Mouse (Mus musculus) gastrocnemius, adult 18-20 months (tissue): ENCODE measurements at regions not wholly inside any gene's neighbourhood (a gene's known extent, or its start where the extent isn't known, plus 50 kb on each side); places are given as distances from the start of the nearest gene placed in this dataset.

Source experiments
- DNase-seq: peaks from one replicate; pipeline ENCODE4 v3.0.0; 2021; ENCODE audit warnings: low spot score

GRCm38 (mm10) chr7:129771876-129772275 is 180.2 kb downstream of the Wdr11 start:
- DNase-seq: no peak

- DNase-seq: no peak
These were observed 181.1 kb downstream of the Wdr11 start for GRCm38 (mm10) chr7:129772540-129773331.

- no peak for DNase-seq
These were observed 182.7 kb downstream of the Wdr11 start for GRCm38 (mm10) chr7:129774261-129774861.

GRCm38 (mm10) chr7:129775189-129775588 is 183.5 kb downstream of the Wdr11 start:
- DNase-seq: no peak

- no peak for DNase-seq
These were observed 187.3 kb downstream of the Wdr11 start for GRCm38 (mm10) chr7:129778842-129779421.

GRCm38 (mm10) chr7:129779939-129780338 is 188.3 kb downstream of the Wdr11 start:
- no peak for DNase-seq

- DNase-seq: no peak
These were observed 190.1 kb downstream of the Wdr11 start for GRCm38 (mm10) chr7:129781756-129782155.

GRCm38 (mm10) chr7:129784966-129785365 is 193.3 kb downstream of the Wdr11 start:
- DNase-seq: no peak

GRCm38 (mm10) chr7:129787011-129787410 is 195.3 kb downstream of the Wdr11 start:
- DNase-seq: no peak

GRCm38 (mm10) chr7:129787736-129788135 is 196.1 kb downstream of the Wdr11 start:
- no peak for DNase-seq

GRCm38 (mm10) chr7:129789461-129789860 is 197.8 kb downstream of the Wdr11 start:
- no peak for DNase-seq

GRCm38 (mm10) chr7:129790590-129791449 is 199.2 kb downstream of the Wdr11 start:
- DNase-seq: no peak

GRCm38 (mm10) chr7:129791450-129791820 is 199.8 kb downstream of the Wdr11 start:
- no peak for DNase-seq

- no peak for DNase-seq
These were observed 202.1 kb downstream of the Wdr11 start for GRCm38 (mm10) chr7:129793733-129794132.

- DNase-seq: no peak
These were observed 202.6 kb downstream of the Wdr11 start for GRCm38 (mm10) chr7:129794276-129794675.

- DNase-seq: no peak
These were observed 206.9 kb downstream of the Wdr11 start for GRCm38 (mm10) chr7:129798525-129798924.

GRCm38 (mm10) chr7:129800461-129800867 is 208.8 kb downstream of the Wdr11 start:
- no peak for DNase-seq

- no peak for DNase-seq
These were observed 209.8 kb downstream of the Wdr11 start for GRCm38 (mm10) chr7:129801431-129801847.

GRCm38 (mm10) chr7:129802168-129802567 is 210.5 kb downstream of the Wdr11 start:
- no peak for DNase-seq

- DNase-seq: no peak
These were observed 213.7 kb downstream of the Wdr11 start for GRCm38 (mm10) chr7:129805340-129805739.

GRCm38 (mm10) chr7:129810141-129810540 is 218.5 kb downstream of the Wdr11 start:
- no peak for DNase-seq

- no peak for DNase-seq
These were observed 218.9 kb downstream of the Wdr11 start for GRCm38 (mm10) chr7:129810565-129810964.
